Mouse (Mus musculus): ENCODE results near the gene Gm10271. TPM values are rescaled to one million over a fixed set of nuclear protein-coding genes. Genes with fewer than 3 reads are reported as not detected.

Gm10271 gene
- polyA plus RNA-seq, 1 experiment from 2014 or later = not detected

DNA sequence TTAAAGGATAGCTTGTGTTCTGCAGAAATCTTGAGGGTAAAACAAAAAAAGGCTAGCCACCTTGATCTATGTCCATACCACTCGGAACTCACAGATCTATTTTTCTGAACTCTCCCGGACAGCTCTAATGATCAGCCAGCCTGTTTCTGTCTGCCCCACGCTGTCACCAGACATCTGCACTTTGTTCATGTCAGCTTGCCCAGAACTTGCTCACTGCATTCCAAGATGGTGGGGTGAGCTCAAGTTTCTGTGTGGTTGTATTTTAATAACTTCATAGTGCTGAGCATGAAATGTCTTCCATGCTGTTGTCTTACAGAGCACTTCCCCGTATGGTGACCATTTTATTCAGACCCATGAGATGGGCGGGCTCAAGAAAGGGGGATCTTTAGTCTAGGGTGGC, 7.1 kb downstream of the Gm10271 start:
- no peak overlapping the region for H3K27ac ChIP-seq
- 75% methylated on average over 5 of the region's 5 CpGs for WGBS
- H3K36me3 ChIP-seq = no peaks in the 10 kb centered on the region
- no peak for DNase-seq (ENCODE audit: low spot score)
- no peaks in the 10 kb centered on the region for H3K9me3 ChIP-seq
- no peaks in the 10 kb centered on the region for H3K4me1 ChIP-seq (replicated peaks)
- no peaks in the 10 kb centered on the region for H3K27me3 ChIP-seq (ENCODE audit: insufficient read depth, poor library complexity, severe bottlenecking)
- H3K4me3 ChIP-seq = no peak overlapping the region

DNA sequence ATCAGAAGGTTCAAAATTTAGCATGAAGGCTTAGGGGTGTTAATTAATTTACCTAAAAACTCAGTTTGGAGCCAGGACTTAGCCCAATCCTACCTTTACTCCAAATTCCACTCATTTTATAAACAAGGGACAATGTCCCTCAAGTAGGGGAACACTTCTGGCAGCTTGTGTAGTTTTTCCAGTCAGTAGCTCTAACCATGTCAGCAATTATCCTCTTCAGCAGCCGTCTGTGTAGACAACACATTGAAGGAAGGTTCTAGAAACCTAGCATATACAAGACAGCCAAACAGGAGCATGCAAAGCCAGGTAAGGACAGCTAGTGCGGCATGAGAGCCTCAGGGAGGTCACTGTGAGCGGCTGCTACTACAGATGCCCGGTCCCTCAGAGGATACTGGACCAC, 7.8 kb downstream of the Gm10271 start:
- no peaks in the 10 kb centered on the region for H3K9me3 ChIP-seq
- no peaks in the 10 kb centered on the region for H3K36me3 ChIP-seq
- no peak overlapping the region for H3K4me3 ChIP-seq
- 82% methylated on average over 4 of the region's 4 CpGs for WGBS
- H3K27me3 ChIP-seq (ENCODE audit: insufficient read depth, poor library complexity, severe bottlenecking) = no peaks in the 10 kb centered on the region
- H3K27ac ChIP-seq = no peak overlapping the region
- DNase-seq (ENCODE audit: low spot score) = no peak
- no peaks in the 10 kb centered on the region for H3K4me1 ChIP-seq (replicated peaks)

GRCm38 (mm10) chr10:116964084-116964483, 8.3 kb downstream of the Gm10271 start:
- Histone ChIP-seq H3K4me1 (replicated peaks) (no peaks in the 10 kb centered on the region), H3K36me3 (no peaks in the 10 kb centered on the region), H3K4me3 (no peak overlapping the region), H3K27me3 (ENCODE audit: insufficient read depth, poor library complexity, severe bottlenecking) (no peaks in the 10 kb centered on the region), H3K9me3 (no peaks in the 10 kb centered on the region), H3K27ac (no peak overlapping the region)
- DNase-seq (ENCODE audit: low spot score) = no peak
- 87% methylated on average over 11 of the region's 11 CpGs for WGBS

DNA sequence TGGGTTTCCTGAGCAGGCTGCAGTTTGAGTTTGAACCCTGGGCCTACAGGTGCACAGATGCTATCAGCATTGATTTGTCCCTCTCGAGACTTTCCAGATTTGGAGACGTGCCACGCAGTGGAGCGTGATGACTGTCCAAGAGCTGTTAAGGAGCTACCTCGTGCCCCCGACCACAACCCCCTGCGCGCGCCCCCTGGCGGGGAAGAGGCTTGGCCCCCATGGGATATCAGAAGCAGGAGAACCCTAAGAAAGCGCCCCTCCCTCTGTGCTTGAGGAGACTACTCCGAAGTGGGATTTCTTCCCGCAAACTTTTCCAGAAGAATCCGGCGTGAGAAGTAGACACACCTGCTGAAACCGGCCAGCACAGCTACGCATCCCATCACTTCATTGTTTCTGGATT, 9.6 kb downstream of the Gm10271 start:
- H3K27ac ChIP-seq = no peak overlapping the region
- H3K4me3 ChIP-seq = no peak overlapping the region
- DNase-seq (ENCODE audit: low spot score) = no peak
- 61% methylated on average over 17 of the region's 17 CpGs for WGBS
- no peaks in the 10 kb centered on the region for H3K4me1 ChIP-seq (replicated peaks)
- no peaks in the 10 kb centered on the region for H3K36me3 ChIP-seq
- no peaks in the 10 kb centered on the region for H3K9me3 ChIP-seq
- H3K27me3 ChIP-seq (ENCODE audit: insufficient read depth, poor library complexity, severe bottlenecking) = no peaks in the 10 kb centered on the region

DNA sequence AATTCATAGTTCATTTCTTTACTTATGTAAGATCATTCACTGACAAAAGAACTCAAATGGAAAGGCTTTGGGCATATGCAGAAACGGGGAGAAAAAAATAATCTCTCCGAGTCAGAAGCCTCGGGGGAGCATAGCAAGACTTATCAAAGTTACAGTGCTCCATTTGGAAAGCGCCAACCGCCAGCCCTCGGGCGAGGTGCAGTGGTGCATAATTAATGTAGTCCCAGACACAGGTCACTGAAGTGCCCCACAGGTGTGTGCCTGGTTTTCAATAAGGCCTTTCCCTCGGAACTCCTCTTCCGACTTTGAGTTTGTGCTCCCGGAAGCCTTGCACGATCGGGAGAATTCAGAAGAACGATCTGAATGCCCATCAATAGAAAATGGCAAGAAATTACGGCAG, 10.3 kb downstream of the Gm10271 start:
- Histone ChIP-seq H3K36me3 (no peaks in the 10 kb centered on the region), H3K4me3 (no peak overlapping the region), H3K9me3 (no peaks in the 10 kb centered on the region), H3K27me3 (ENCODE audit: insufficient read depth, poor library complexity, severe bottlenecking) (no peaks in the 10 kb centered on the region), H3K4me1 (replicated peaks) (no peaks in the 10 kb centered on the region), H3K27ac (no peak overlapping the region)
- 85% methylated on average over 14 of the region's 14 CpGs for whole genome bisulfite sequencing
- DNase-seq (ENCODE audit: low spot score) = no peak

- Histone ChIP-seq H3K27ac (no peak overlapping the region), H3K36me3 (no peaks in the 10 kb centered on the region), H3K4me3 (no peak overlapping the region), H3K9me3 (no peaks in the 10 kb centered on the region), H3K4me1 (replicated peaks) (no peaks in the 10 kb centered on the region), H3K27me3 (ENCODE audit: insufficient read depth, poor library complexity, severe bottlenecking) (no peaks in the 10 kb centered on the region)
- 64% methylated on average over 5 of the region's 5 CpGs for WGBS
- DNase-seq (ENCODE audit: low spot score) = no peak
Measured at GRCm38 (mm10) chr10:116957867-116958551, 14.4 kb downstream of the Gm10271 start.

DNA sequence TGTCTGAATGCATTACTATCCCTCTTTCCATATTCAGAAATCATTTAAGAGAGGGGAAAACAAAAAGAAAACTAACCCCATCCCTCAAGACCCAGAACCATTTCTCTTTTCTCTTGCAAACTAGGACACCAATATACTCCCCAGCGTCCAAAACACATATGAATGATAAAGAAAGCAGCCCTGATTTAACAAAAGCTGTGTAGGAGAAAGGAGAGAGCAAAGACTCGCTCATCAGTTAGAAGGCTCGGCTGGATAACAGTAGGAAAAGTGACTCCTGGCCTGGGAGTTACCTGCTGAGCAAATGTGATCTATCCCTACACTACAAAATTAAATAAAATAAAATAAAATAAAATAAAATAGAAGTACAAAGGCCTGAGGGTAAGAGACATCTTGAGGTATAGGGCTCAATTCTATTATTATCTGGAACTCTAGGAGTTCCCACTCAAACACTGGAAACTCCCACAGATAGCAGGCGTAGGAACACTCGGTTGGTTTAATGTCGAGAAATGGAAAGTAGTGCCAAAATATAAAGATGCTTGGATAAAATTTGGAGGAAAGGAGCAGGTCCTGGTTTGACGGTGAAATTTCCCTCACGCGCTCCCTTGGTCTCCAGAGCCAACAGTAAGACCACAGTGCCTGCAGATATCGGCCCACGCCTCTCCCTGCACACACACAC, 15.8 kb downstream of the Gm10271 start:
- Histone ChIP-seq H3K4me1 (replicated peaks) (no peaks in the 10 kb centered on the region), H3K4me3 (no peak overlapping the region), H3K36me3 (no peaks in the 10 kb centered on the region), H3K9me3 (no peaks in the 10 kb centered on the region), H3K27ac (no peak overlapping the region), H3K27me3 (ENCODE audit: insufficient read depth, poor library complexity, severe bottlenecking) (no peaks in the 10 kb centered on the region)
- 88% methylated on average over 11 of the region's 11 CpGs for WGBS
- DNase-seq (ENCODE audit: low spot score) = no peak

DNA sequence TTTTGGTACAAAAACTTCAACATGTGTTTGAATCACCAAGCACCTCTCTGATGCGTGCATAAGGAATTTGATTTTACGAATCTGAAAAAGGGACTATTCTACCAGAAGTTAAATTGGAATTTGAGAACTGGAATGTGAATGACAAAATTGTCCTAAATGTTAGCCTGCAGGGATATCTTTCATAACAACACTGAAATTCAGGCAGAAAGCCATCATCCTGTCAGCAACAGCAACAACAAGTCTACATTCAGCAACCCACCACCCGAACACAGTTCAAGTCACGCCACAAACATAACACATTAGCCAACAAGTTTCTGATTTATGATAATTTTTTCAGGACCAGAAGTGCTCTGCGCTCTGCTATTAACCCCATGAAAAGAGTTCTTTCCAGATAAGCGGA, 17.2 kb downstream of the Gm10271 start:
- Histone ChIP-seq H3K4me3 (no peak overlapping the region), H3K27ac (no peak overlapping the region), H3K9me3 (no peaks in the 10 kb centered on the region), H3K36me3 (no peaks in the 10 kb centered on the region), H3K27me3 (ENCODE audit: insufficient read depth, poor library complexity, severe bottlenecking) (no peaks in the 10 kb centered on the region), H3K4me1 (replicated peaks) (peaks cover 9% of the 10 kb centered on the region)
- WGBS = 93% methylated on average over 6 of the region's 6 CpGs
- no peak for DNase-seq (ENCODE audit: low spot score)

DNA sequence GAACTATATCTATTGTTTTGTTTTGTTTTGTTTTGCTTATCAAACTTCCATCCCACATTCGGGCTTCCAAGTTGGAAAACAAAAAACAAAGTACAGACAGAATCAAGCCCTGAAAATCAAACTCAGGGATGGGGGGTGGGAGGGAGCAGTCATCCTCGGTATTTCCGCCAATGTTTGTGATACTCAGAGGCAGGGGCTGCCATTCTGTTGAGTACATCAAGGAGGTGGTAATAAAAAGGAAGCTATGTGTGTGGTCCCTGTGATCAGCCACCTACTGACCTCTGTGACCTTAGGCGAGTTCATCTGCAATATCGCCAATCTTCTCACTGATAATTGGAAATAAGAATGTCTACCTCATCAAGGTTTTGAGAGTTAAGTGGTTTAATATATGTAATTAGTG, 21.5 kb downstream of the Gm10271 start:
- no peaks in the 10 kb centered on the region for H3K27me3 ChIP-seq (ENCODE audit: insufficient read depth, poor library complexity, severe bottlenecking)
- DNase-seq (ENCODE audit: low spot score) = no peak
- H3K36me3 ChIP-seq = 0 out of 2 replicates have a peak, but pooled peaks cover 7% of the 10 kb centered on the region
- peaks cover 20% of the 10 kb centered on the region for H3K4me1 ChIP-seq (replicated peaks)
- peak overlapping the region; percentile 96 for H3K4me3 ChIP-seq
- 29% methylated on average over 5 of the region's 5 CpGs for WGBS
- no peaks in the 10 kb centered on the region for H3K9me3 ChIP-seq
- peak overlapping the region; percentile 93; the same call in 1 of the 2 replicates for H3K27ac ChIP-seq

DNA sequence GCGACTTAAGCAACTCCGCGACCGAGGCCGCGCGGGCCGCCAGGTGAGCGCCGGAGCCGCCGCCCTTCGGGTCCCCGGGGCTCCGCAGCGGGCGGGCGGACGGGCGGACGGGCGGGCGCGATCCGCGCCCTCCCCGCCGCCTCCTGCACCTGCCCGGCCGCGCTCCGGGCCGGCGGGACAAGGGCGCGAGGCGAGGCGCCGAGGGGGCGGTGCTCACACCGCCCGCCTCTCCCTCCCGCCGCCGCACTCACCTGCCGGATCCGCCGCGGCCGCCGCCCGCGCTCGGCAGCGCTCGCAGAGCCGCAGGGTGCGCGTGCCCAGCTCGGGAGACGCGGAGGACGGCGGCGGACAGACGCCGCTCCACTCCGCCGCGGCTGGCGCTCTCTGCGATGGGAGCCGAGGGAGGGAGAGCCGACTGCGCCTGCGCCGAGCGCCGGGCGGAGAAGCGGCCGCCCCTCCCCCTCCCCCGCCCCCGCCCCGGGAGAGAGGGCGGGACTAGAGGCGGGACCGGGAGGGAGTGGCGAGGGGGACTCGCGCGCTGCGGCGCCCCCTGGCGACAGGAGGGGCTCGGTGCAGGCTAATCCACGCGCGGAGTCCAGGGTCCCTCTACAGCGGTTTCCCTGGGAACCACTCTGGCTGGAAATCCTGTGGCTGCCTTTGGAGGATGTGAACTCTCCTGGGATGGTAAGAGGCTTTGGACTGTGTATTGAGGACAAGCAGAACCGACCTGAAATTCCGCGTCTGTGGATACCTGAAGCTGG, 22.2 kb downstream of the Gm10271 start, which contains the start of gene Rab3ip:
Gene Rab3ip (minus strand): TSS at position 761 of the 761 bp plus-strand sequence.
- Histone ChIP-seq H3K9me3 (no peaks in the 10 kb centered on the region), H3K27ac (peak within 1 kb of the TSS; percentile 93), H3K36me3 (0 out of 2 replicates have a peak, but pooled peaks cover 7% of the 10 kb centered on the region), H3K27me3 (ENCODE audit: insufficient read depth, poor library complexity, severe bottlenecking) (no peaks in the 10 kb centered on the region), H3K4me1 (replicated peaks) (peaks cover 21% of the 10 kb centered on the region), H3K4me3 (peak within 1 kb of the TSS; percentile 96)
- peak; percentile 95 for DNase-seq (ENCODE audit: low spot score)
- 2% methylated on average over 97 of the region's 103 CpGs for WGBS

- Histone ChIP-seq H3K9me3 (no peaks in the 10 kb centered on the region), H3K4me3 (peak overlapping the region; percentile 96), H3K36me3 (0 out of 2 replicates have a peak, but pooled peaks cover 7% of the 10 kb centered on the region), H3K27ac (peak overlapping the region; percentile 93), H3K27me3 (ENCODE audit: insufficient read depth, poor library complexity, severe bottlenecking) (no peaks in the 10 kb centered on the region), H3K4me1 (replicated peaks) (peaks cover 25% of the 10 kb centered on the region)
- DNase-seq (ENCODE audit: low spot score) = peak; percentile 66
- 1% methylated on average over 44 of the region's 44 CpGs for WGBS
Measured at GRCm38 (mm10) chr10:116949111-116950008, 23.0 kb downstream of the Gm10271 start.

DNA sequence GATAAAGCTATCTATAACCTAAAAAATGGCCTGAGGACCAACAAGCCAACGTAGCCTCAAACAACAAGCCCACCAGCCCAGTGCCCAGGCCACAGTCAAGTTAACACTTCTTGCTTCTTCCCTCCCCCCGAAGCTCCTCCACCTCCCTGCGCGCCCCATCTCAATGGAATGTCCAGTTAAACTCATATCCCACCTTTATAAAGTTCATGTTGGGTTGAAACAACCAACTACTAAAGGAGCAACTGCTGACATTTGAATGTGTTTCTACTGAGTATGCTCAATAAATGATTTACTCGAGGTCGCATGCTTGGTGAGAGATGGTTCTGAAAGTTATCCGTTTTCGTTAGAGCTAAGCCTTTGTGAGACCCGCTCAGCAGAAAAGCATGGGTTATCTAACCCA, 24.0 kb downstream of the Gm10271 start:
- Histone ChIP-seq H3K4me3 (peak overlapping the region; percentile 96), H3K4me1 (replicated peaks) (peaks cover 25% of the 10 kb centered on the region), H3K27ac (no peak overlapping the region), H3K9me3 (no peaks in the 10 kb centered on the region), H3K36me3 (0 out of 2 replicates have a peak, but pooled peaks cover 7% of the 10 kb centered on the region), H3K27me3 (ENCODE audit: insufficient read depth, poor library complexity, severe bottlenecking) (no peaks in the 10 kb centered on the region)
- WGBS = 79% methylated on average over 9 of the region's 9 CpGs
- DNase-seq (ENCODE audit: low spot score) = no peak

Measured in hindbrain, embryonic 10.5 days (tissue).